Mouse (Mus musculus) MEL (cell line): Measurements from ENCODE around the gene Atp6v1d. TPM values are rescaled to one million over a fixed set of nuclear protein-coding genes. Genes with fewer than 3 reads are reported as not detected.

Source experiments
- DNase-seq: peaks from one replicate; pipeline ENCODE4 v3.0.0; 2011; ENCODE audit warnings: low read depth, low spot score
- H3K27ac ChIP-seq: 2 replicates; pipeline ENCODE4 v1.5.1; 2012; ENCODE audit warnings: low read depth, mild to moderate bottlenecking, control low read depth, low read length, moderate library complexity; ENCODE audit not compliant: control insufficient read depth
- H3K27me3 ChIP-seq, 2 experiments: fragments of 150-350 bp in 1 of 2; sonication (generic) in 1 of 2; 2 replicates each; pipeline ENCODE4 v1.6.1; 2012; ENCODE audit warnings: low read length in 2 of 2, mild to moderate bottlenecking in 2 of 2, improper control_type of control experiment in 1 of 2, moderate library complexity in 1 of 2; ENCODE audit not compliant: insufficient read depth in 2 of 2, control insufficient read depth in 1 of 2
- H3K36me3 ChIP-seq, 2 experiments: 2 replicates each; pipeline ENCODE4 v1.6.1; 2012 to 2014; ENCODE audit warnings: low read length in 2 of 2, improper control_type of control experiment in 1 of 2, inconsistent platforms in 1 of 2, mild to moderate bottlenecking in 1 of 2; ENCODE audit not compliant: insufficient read depth in 2 of 2, control insufficient read depth in 1 of 2
- H3K4me1 ChIP-seq, 2 experiments: fragments of 150-350 bp in 1 of 2; sonication (generic) in 1 of 2; 2 replicates each; pipeline ENCODE4 v1.6.1; 2012; ENCODE audit warnings: low read length in 2 of 2, improper control_type of control experiment in 1 of 2, mild to moderate bottlenecking in 1 of 2; ENCODE audit not compliant: insufficient read depth in 2 of 2, control insufficient read depth in 1 of 2
- H3K4me3 ChIP-seq, 2 experiments: fragments of 150-350 bp in 1 of 2; sonication (generic) in 1 of 2; 2 replicates each; pipeline ENCODE4 v1.5.1; 2012; ENCODE audit warnings: low read depth in 2 of 2, low read length in 2 of 2, mild to moderate bottlenecking in 2 of 2, moderate library complexity in 2 of 2, control low read depth in 1 of 2, improper control_type of control experiment in 1 of 2; ENCODE audit not compliant: control insufficient read depth in 1 of 2, insufficient read depth in 1 of 2
- H3K79me2 ChIP-seq: 2 replicates; pipeline ENCODE4 v1.6.1; 2012; ENCODE audit warnings: mild to moderate bottlenecking, low read length, moderate library complexity; ENCODE audit not compliant: control insufficient read depth, poor library complexity, insufficient read depth
- H3K9ac ChIP-seq: 2 replicates; pipeline ENCODE4 v1.6.1; 2012; ENCODE audit warnings: low read depth, mild to moderate bottlenecking, control low read depth, low read length, moderate library complexity; ENCODE audit not compliant: control insufficient read depth, poor library complexity, severe bottlenecking
- H3K9me3 ChIP-seq: fragments of 150-350 bp; sonication (generic); replicated peaks from 2 replicates; pipeline ENCODE4 v1.6.1; 2012; ENCODE audit warnings: mild to moderate bottlenecking, low read length, improper control_type of control experiment, moderate library complexity; ENCODE audit not compliant: insufficient read depth
- BHLHE40 ChIP-seq: IDR thresholded peaks from 2 replicates; pipeline ENCODE4 v1.6.1; 2012; ENCODE audit warnings: low read depth, mild to moderate bottlenecking, inconsistent platforms, low read length, improper control_type of control experiment, borderline replicate concordance
- CHD2 ChIP-seq: IDR thresholded peaks from 2 replicates; pipeline ENCODE4 v1.6.1; 2011; ENCODE audit warnings: low read length, improper control_type of control experiment
- ELF1 ChIP-seq: IDR thresholded peaks from 2 replicates; pipeline ENCODE4 v1.6.1; 2014; ENCODE audit warnings: low read depth, mild to moderate bottlenecking, inconsistent platforms, low read length, improper control_type of control experiment, moderate library complexity
- GABPA ChIP-seq: IDR thresholded peaks from 2 replicates; pipeline ENCODE4 v1.6.1; 2012; ENCODE audit warnings: low read depth, mild to moderate bottlenecking, inconsistent platforms, low read length, improper control_type of control experiment, moderate library complexity
- JUND ChIP-seq: IDR thresholded peaks from 2 replicates; pipeline ENCODE4 v1.6.1; 2011; ENCODE audit warnings: low read depth, mild to moderate bottlenecking, improper control_type of control experiment, low read length
- MAFK ChIP-seq: IDR thresholded peaks from 2 replicates; pipeline ENCODE4 v1.6.1; 2011; ENCODE audit warnings: low read depth, mild to moderate bottlenecking, low read length, improper control_type of control experiment, borderline replicate concordance
- MYC ChIP-seq: IDR thresholded peaks from 2 replicates; pipeline ENCODE4 v1.6.1; 2011; ENCODE audit warnings: low read depth, mild to moderate bottlenecking, low read length, improper control_type of control experiment, moderate library complexity
- NELFE ChIP-seq: IDR thresholded peaks from 2 replicates; pipeline ENCODE4 v1.6.1; 2011; ENCODE audit warnings: low read depth, low read length, improper control_type of control experiment
- POLR2A ChIP-seq, 2 experiments: IDR thresholded peaks; 2 replicates each; pipeline ENCODE4 v1.6.1; 2011 to 2012; ENCODE audit warnings: low read length in 2 of 2, mild to moderate bottlenecking in 2 of 2, control low read depth in 1 of 2, improper control_type of control experiment in 1 of 2, low read depth in 1 of 2, moderate library complexity in 1 of 2; ENCODE audit not compliant: control insufficient read depth in 1 of 2, insufficient read depth in 1 of 2, poor library complexity in 1 of 2
- SMC3 ChIP-seq: IDR thresholded peaks from 2 replicates; pipeline ENCODE4 v1.6.1; 2011; ENCODE audit warnings: low read depth, low read length, improper control_type of control experiment
- TCF12 ChIP-seq: IDR thresholded peaks from 2 replicates; pipeline ENCODE4 v1.6.1; 2014; ENCODE audit warnings: low read depth, mild to moderate bottlenecking, inconsistent platforms, low read length, improper control_type of control experiment, moderate library complexity
- UBTF ChIP-seq: IDR thresholded peaks from 2 replicates; pipeline ENCODE4 v1.6.1; 2012; ENCODE audit warnings: low read depth, mild to moderate bottlenecking, inconsistent platforms, low read length, improper control_type of control experiment, moderate library complexity, borderline replicate concordance; ENCODE audit not compliant: insufficient read depth
- ZMIZ1 ChIP-seq: IDR thresholded peaks from 2 replicates; pipeline ENCODE4 v1.6.1; 2012; ENCODE audit warnings: low read depth, mild to moderate bottlenecking, inconsistent platforms, low read length, improper control_type of control experiment, moderate library complexity
- polyA plus RNA-seq, 2 experiments: library from polyadenylated mRNA; stranded (reverse) in 1 of 2; unstranded in 1 of 2; fragments of >175 nt in 1 of 2; fragments of >200 nt in 1 of 2; gene quantifications; 2 replicates each; pipeline versions ENCODE4 v1.2.1 to v1.2.4; 2012; ENCODE audit warnings: low replicate concordance in 2 of 2, low read depth in 1 of 2; ENCODE audit not compliant: insufficient read length in 2 of 2, insufficient read depth in 1 of 2, missing spikeins in 1 of 2
- total RNA-seq: library from RNA; depleted of rRNA; stranded (reverse); fragments of 300-350 nt; gene quantifications from 2 replicates; pipeline ENCODE4 v1.2.3, GENCODE M21; 2012

Atp6v1d gene
- total and polyA plus RNA-seq, 3 experiments = 27.0 to 51.7 TPM; not detected in 1

GRCm38 (mm10) chr12:78801836-78802235, 59.6 kb downstream of the Atp6v1d start:
- TF ChIP-seq MAFK (no peak), ZMIZ1 (no peak), TCF12 (no peak)
- no peaks in the 10 kb centered on the region for H3K27me3 ChIP-seq
- no peaks in the 10 kb centered on the region for H3K79me2 ChIP-seq
- peaks cover 0 to 2% of the 10 kb centered on the region in 2 experiments; a peak in 2 of 4 replicates for H3K36me3 ChIP-seq
- DNase-seq = peak; percentile 36
- no peaks in the 10 kb centered on the region for H3K9me3 ChIP-seq
- no peak overlapping the region for H3K27ac ChIP-seq
- H3K4me3 ChIP-seq = no peak overlapping the region
- H3K4me1 ChIP-seq = no peaks in the 10 kb centered on the region; a peak in 1 of 4 replicates
- H3K9ac ChIP-seq = no peak overlapping the region

GRCm38 (mm10) chr12:78800036-78800435, 61.4 kb downstream of the Atp6v1d start:
- no peaks in the 10 kb centered on the region; a peak in 1 of 4 replicates for H3K4me1 ChIP-seq
- H3K27ac ChIP-seq = no peak overlapping the region
- H3K79me2 ChIP-seq = no peaks in the 10 kb centered on the region
- no peak for DNase-seq
- H3K9me3 ChIP-seq = no peaks in the 10 kb centered on the region
- TF ChIP-seq POLR2A (IDR thresholded peaks at IDR 0.05; ENCODE audit: control insufficient read depth in 1 of 2, insufficient read depth in 1 of 2, low read depth in 1 of 2, low read length in 2 of 2, poor library complexity in 1 of 2) (no peak), MYC (no peak), BHLHE40 (no peak), UBTF (no peak), ZMIZ1 (no peak), GABPA (no peak), CHD2 (no peak), NELFE (no peak)
- TF ChIP-seq, all 39 proteins: peak for 0
- H3K36me3 ChIP-seq = peaks cover 0 to 4% of the 10 kb centered on the region in 2 experiments; a peak in 2 of 4 replicates
- H3K4me3 ChIP-seq = no peak overlapping the region
- H3K9ac ChIP-seq = no peak overlapping the region
- H3K27me3 ChIP-seq = no peaks in the 10 kb centered on the region

GRCm38 (mm10) chr12:78794236-78794635, 67.2 kb downstream of the Atp6v1d start:
- Histone ChIP-seq H3K4me1 (peaks cover 5 to 6% of the 10 kb centered on the region in 2 experiments; a peak in 2 of 4 replicates), H3K79me2 (peaks cover 5% of the 10 kb centered on the region; the same call in 1 of the 2 replicates), H3K9me3 (no peaks in the 10 kb centered on the region), H3K4me3 (no peak overlapping the region), H3K27me3 (no peaks in the 10 kb centered on the region), H3K27ac (no peak overlapping the region), H3K9ac (no peak overlapping the region), H3K36me3 (peaks cover 6 to 12% of the 10 kb centered on the region in 2 experiments)
- DNase-seq = no peak
- TF ChIP-seq GABPA (no peak), UBTF (no peak), ELF1 (no peak), JUND (no peak), SMC3 (no peak)
